Mouse (Mus musculus): ENCODE measurements around the gene Defa2.
"Not testable (repeated sequence)": the region's sequence is repeated elsewhere in the genome, so short reads cannot be mapped to it uniquely, and the experiment has no call there.

Gene Defa2

GRCm38 (mm10) chr8:21378215-21378614, at the start of gene Defa2:
Gene Defa2, plus strand, starts transcription at chr8:21378515.
- not testable (repeated sequence) for DNase-seq (ENCODE audit: low spot score)

GRCm38 (mm10) chr8:21391511-21391910, 13.2 kb downstream of the Defa2 start, which contains the start of gene Defa33:
Gene Defa33, plus strand, starts transcription at chr8:21391811.
- not testable (repeated sequence) for DNase-seq (ENCODE audit: low spot score)

- DNase-seq (ENCODE audit: low spot score): not testable (repeated sequence)
Measured at GRCm38 (mm10) chr8:21427111-21427510, 48.8 kb downstream of the Defa2 start, which contains the start of gene Defa36. Gene Defa36, plus strand, starts transcription at chr8:21427411.
